Mouse (Mus musculus): Measurements from ENCODE around the gene Plekhg4. TPM values are rescaled to one million over a fixed set of nuclear protein-coding genes. Genes with fewer than 3 reads are reported as not detected.
A peak's percentile ranks its signal among the peaks of the same experiment; 100 is the strongest.

Plekhg4 gene
- 0.52 and 0.75 TPM in 2 replicates for polyA plus RNA-seq (2016; fragmentation: Nextera tagmentation; extraction: Ambion mirVana)

DNA sequence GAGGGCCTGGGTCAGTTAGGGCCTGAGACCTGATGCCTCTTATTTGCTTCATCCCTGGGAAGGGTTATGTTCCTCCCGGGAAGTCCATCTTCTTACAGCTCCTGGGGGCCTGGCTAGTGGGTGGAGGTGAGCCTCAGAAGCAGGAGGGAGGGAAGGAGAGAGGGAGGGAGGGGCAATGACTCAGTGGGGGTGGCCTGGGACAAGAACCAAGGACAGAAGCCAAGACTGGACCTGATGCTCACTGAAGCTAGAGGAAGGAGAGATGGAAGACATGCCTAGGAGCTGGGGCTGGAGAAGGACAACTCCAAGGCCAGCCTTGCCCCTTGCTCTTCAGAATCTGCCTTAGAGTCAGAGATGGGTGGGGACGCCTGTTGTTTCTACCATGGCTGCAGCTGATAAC is at the start of gene Plekhg4:
Gene Plekhg4 (plus strand): TSS at position 243 of the 400 bp plus-strand sequence.
- Histone ChIP-seq H3K27me3 (ENCODE audit: insufficient read depth, poor library complexity, severe bottlenecking) (peaks cover 12% of the 10 kb centered on the region; the same call in 1 of the 2 replicates), H3K27ac (no peak within 1 kb of the TSS), H3K4me1 (replicated peaks) (peaks cover 31% of the 10 kb centered on the region), H3K9me3 (peaks cover 8% of the 10 kb centered on the region), H3K4me3 (peak within 1 kb of the TSS; percentile 42), H3K36me3 (peaks cover 14% of the 10 kb centered on the region)
- no peak for DNase-seq (ENCODE audit: low spot score)
- WGBS: 66% methylated on average over 2 of the region's 2 CpGs

DNA sequence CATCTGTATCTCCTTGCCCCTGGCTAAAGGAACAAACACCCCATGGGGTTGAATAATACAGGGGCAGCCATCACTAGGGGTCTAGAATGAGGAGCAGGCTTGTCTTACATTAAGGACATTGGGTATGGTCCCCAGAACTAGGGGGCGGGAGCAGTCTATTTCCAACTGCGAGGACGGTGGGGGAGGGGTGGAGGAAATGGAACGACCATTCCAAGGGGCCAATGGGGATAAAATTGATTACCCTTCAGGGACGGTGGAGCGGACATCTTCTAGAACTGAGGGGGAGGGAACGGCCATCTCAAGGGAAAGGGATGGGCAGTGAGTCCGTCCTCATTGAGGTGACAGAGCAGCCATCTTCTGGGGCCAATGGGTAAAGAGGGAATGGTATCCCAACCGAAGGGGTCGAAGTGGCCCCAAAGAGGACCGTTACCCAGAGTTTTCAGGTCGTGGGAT is 47.4 kb upstream of the Plekhg4 start:
- peaks cover 41% of the 10 kb centered on the region for H3K36me3 ChIP-seq
- H3K27me3 ChIP-seq (ENCODE audit: insufficient read depth, poor library complexity, severe bottlenecking): no peaks in the 10 kb centered on the region
- H3K9me3 ChIP-seq: no peaks in the 10 kb centered on the region
- peaks cover 24% of the 10 kb centered on the region for H3K4me1 ChIP-seq (replicated peaks)
- H3K27ac ChIP-seq: peak overlapping the region; percentile 91
- WGBS: under 1% methylated on average over 12 of the region's 12 CpGs
- H3K4me3 ChIP-seq: peak overlapping the region; percentile 83
- DNase-seq (ENCODE audit: low spot score): peak; percentile 27

DNA sequence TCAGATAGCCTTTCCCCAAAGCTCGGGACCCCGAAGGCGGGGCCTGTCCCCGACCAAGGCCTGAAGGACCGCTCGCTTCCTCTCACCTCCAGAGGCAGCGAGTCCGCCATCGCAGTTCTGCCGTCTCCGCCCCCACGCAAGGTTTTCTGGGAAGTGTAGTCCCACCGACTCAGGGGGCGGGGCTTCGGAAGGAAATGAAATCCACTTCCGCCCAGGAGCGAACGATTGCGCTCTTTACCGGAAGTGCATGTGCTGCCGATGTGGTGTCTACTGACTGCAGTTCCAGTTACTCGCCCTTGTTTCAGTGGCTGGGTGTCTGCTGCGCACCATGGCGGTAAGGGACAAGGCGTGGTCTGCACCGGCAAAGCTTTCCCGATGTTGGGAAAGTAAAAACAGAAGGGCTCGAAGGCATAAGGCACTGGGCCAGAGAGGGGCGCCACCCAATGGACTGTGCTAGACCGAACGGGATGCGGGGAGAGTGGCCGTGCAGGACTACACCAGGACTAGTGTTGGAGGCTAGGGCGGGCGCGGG is 46.9 kb upstream of the Plekhg4 start, which contains the start of the genes Lrrc29 and Tmem208:
Gene Lrrc29 (minus strand): TSS at position 138 of the 532 bp plus-strand sequence.
Gene Tmem208 (plus strand): TSS at position 214 of the 532 bp plus-strand sequence.
- DNase-seq (ENCODE audit: low spot score): peak; percentile 97
- peaks cover 46% of the 10 kb centered on the region for H3K36me3 ChIP-seq
- H3K4me1 ChIP-seq (replicated peaks): peaks cover 24% of the 10 kb centered on the region
- peak within 1 kb of the TSS; percentile 83 for H3K4me3 ChIP-seq
- H3K9me3 ChIP-seq: no peaks in the 10 kb centered on the region
- no peaks in the 10 kb centered on the region for H3K27me3 ChIP-seq (ENCODE audit: insufficient read depth, poor library complexity, severe bottlenecking)
- peak within 1 kb of the TSS; percentile 91 for H3K27ac ChIP-seq
- WGBS: under 1% methylated on average over 36 of the region's 36 CpGs

DNA sequence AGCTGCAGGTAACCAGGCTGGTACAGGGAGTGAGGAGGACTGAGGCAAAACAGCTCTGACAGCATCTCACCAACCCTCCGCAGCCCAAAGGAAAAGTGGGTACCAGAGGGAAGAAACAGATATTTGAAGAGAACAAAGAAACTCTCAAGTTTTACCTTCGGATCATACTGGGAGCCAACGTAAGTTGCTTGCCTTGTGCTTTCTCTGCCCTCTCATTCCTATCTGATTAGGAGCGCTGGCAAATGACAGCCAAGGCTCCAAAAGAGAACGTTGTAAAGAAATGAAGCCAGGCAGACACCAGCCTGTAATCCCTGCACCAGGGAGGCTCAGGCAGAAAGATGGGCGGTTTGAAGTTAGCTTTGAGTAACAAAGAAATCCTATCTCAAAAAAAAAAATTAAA is 46.1 kb upstream of the Plekhg4 start:
- H3K4me1 ChIP-seq (replicated peaks): peaks cover 24% of the 10 kb centered on the region

DNA sequence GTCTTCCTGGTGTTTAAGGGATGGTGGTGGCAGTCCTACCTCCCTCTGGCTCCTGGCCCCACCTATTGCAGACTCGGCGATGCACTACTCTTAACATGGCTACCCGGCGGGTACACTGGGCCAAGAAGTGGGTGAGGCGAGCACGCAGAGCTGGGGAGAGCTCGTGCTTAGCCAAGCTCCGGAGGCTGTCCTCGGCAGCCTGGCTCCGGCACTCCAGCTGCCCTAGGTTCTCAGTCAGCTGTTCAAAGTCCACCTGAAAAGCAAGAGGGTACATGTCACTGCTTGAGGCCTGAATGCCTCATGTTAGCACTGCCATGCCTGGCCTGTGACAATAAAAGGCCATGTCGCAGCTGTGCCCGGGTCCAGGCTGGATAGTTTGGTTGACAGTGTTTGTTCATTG is 42.7 kb upstream of the Plekhg4 start:
- no peaks in the 10 kb centered on the region for H3K27me3 ChIP-seq (ENCODE audit: insufficient read depth, poor library complexity, severe bottlenecking)
- H3K9me3 ChIP-seq: no peaks in the 10 kb centered on the region
- no peak for DNase-seq (ENCODE audit: low spot score)
- no peak overlapping the region for H3K4me3 ChIP-seq
- peaks cover 13% of the 10 kb centered on the region for H3K4me1 ChIP-seq (replicated peaks)
- H3K27ac ChIP-seq: no peak overlapping the region
- H3K36me3 ChIP-seq: peaks cover 77% of the 10 kb centered on the region
- WGBS: 94% methylated on average over 12 of the region's 12 CpGs

More for the DNA sequence above, 46.1 kb upstream of the Plekhg4 start:
- H3K9me3 ChIP-seq: no peaks in the 10 kb centered on the region
- WGBS: 50% methylated on average over 6 of the region's 6 CpGs
- DNase-seq (ENCODE audit: low spot score): no peak
- peak overlapping the region; percentile 83 for H3K4me3 ChIP-seq
- peaks cover 54% of the 10 kb centered on the region for H3K36me3 ChIP-seq
- H3K27ac ChIP-seq: peak overlapping the region; percentile 91
- H3K27me3 ChIP-seq (ENCODE audit: insufficient read depth, poor library complexity, severe bottlenecking): no peaks in the 10 kb centered on the region

DNA sequence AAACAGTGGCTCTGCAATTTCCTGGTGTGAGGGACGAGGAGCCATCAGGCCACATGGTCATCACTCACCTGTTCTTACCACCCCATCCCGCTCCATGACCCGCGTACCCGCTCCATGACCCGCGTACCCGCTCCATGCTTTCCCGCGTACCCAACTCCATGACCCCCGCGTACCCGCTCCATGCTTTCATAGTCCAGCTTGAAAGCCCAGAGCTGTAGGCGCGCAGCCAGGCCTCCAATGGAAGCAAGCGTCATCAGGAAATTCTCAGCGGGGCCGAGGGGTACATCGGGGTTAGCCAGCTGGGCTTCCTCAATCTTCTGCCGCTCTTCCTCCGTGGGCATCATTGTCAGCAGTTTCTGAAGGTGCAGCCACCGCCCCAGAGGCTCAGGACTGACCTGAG is 41.6 kb upstream of the Plekhg4 start:
- Histone ChIP-seq H3K4me1 (replicated peaks) (peaks cover 10% of the 10 kb centered on the region), H3K9me3 (no peaks in the 10 kb centered on the region), H3K27ac (no peak overlapping the region), H3K27me3 (ENCODE audit: insufficient read depth, poor library complexity, severe bottlenecking) (0 out of 2 replicates have a peak, but pooled peaks cover under 1% of the 10 kb centered on the region), H3K4me3 (no peak overlapping the region), H3K36me3 (peaks cover 88% of the 10 kb centered on the region)
- no peak for DNase-seq (ENCODE audit: low spot score)
- 95% methylated on average over 22 of the region's 22 CpGs for WGBS

DNA sequence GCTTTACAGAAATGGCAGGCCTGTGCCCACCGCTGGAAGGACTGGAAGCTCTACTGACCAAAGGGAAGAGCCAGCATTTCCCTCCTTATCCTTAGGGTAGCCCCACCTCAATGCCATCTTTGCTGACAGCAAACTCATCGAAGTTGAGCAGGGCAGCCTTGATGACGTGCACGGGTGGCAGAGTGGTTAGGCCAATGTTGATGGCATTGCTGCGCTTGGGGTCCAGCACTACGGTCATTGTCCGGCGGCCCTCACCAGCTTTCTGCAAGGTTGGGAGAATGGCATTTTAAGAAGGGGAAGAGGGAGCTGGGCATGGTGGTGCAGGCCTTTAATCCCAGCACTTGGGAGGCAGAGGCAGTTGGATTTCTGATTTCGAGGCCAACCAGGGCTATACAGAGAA is 41.1 kb upstream of the Plekhg4 start:
- Histone ChIP-seq H3K36me3 (peaks cover 93% of the 10 kb centered on the region), H3K9me3 (no peaks in the 10 kb centered on the region), H3K27me3 (ENCODE audit: insufficient read depth, poor library complexity, severe bottlenecking) (peaks cover 5% of the 10 kb centered on the region; the same call in 1 of the 2 replicates), H3K4me1 (replicated peaks) (peaks cover 7% of the 10 kb centered on the region), H3K27ac (no peak overlapping the region), H3K4me3 (no peak overlapping the region)
- DNase-seq (ENCODE audit: low spot score): no peak
- 94% methylated on average over 9 of the region's 9 CpGs for WGBS

DNA sequence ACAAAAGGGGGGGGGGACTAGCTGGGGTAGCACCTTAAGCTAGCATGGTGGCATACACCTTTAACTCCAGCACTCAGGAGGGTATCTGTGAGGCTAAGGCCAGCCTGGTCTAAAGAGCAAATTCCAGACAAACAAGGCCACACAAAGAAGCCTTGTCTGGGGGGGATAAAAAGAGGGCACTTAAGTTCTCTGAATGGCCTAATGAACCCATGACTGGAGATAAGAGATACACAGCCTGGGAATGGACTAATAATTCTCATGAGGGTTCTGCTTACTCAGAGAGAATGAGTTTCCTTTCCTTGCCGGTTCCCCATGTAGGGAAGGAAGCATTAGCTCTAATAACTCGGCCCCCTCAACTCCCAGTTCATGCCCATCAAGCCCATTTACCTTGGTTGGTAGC is 40.6 kb upstream of the Plekhg4 start:
- Histone ChIP-seq H3K36me3 (peaks cover 99% of the 10 kb centered on the region), H3K27ac (no peak overlapping the region), H3K27me3 (ENCODE audit: insufficient read depth, poor library complexity, severe bottlenecking) (peaks cover 11% of the 10 kb centered on the region; the same call in 1 of the 2 replicates), H3K4me1 (replicated peaks) (peaks cover 1% of the 10 kb centered on the region), H3K4me3 (no peak overlapping the region), H3K9me3 (no peaks in the 10 kb centered on the region)
- 86% methylated on average over 2 of the region's 2 CpGs for WGBS
- no peak for DNase-seq (ENCODE audit: low spot score)

DNA sequence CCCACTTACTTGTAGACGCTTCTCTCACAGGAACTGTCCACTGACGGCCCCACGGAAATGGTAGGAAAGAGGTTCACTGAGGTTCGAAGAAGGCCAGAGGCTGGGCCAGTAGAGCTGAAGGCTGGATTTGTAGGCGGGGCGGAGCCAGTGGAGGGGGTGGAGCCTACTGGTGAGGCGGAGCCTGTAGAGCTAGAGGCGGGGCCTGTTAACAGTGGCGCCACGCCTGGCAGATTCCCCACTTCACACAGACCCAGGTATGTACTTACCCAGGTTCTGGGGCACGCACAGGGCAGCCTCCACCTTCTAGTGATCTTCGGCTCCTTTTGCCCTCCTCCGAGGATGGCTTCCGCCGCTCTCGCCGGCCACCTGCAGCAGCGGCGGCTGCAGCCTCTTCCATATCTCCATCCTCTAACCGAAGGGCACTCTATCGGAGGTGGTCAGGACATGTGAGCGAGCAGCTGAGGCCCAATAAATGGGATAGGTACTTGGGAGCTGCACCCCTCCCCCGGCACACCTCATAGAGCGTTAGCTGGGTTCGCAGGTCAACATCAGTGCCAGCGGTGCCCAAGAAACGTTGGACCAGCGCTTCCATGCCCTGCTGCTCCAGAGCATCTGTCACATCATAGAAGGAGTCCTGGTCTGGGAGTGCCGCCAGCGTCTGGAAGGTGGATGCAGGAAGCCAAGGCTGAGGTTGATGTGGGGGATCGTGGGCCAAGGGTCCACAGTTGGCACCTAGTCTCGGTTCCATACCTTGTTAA is 36.5 kb upstream of the Plekhg4 start:
- no peak overlapping the region for H3K27ac ChIP-seq
- peaks cover 5% of the 10 kb centered on the region; the same call in 1 of the 2 replicates for H3K4me1 ChIP-seq (replicated peaks)
- no peak for DNase-seq (ENCODE audit: low spot score)
- H3K9me3 ChIP-seq: no peaks in the 10 kb centered on the region
- peaks cover 73% of the 10 kb centered on the region for H3K36me3 ChIP-seq
- H3K27me3 ChIP-seq (ENCODE audit: insufficient read depth, poor library complexity, severe bottlenecking): peaks cover 11% of the 10 kb centered on the region; the same call in 1 of the 2 replicates
- no peak overlapping the region for H3K4me3 ChIP-seq
- 49% methylated on average over 32 of the region's 32 CpGs for WGBS

DNA sequence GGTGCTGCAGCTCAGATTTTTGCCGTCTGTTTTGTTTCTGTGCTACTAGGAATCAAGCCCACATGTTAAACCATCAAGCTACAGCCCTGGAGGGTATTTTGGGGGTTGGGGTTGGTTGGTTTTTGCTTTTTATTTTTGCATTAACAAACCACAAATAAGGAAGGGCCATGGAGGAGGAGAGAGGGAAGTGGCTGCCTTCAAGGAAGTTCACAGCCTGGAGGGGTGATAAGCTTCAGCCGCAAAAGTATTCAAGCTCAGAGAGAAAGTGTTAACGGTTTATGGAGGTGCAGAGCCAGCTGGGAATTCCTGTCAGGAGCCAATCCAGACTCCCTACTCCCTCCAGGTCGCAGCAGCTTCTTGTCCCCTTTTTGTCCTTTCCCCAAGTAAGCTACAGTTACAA is 34.1 kb upstream of the Plekhg4 start:
- Histone ChIP-seq H3K4me1 (replicated peaks) (peaks cover 5% of the 10 kb centered on the region; the same call in 1 of the 2 replicates), H3K4me3 (no peak overlapping the region), H3K27me3 (ENCODE audit: insufficient read depth, poor library complexity, severe bottlenecking) (peaks cover 11% of the 10 kb centered on the region; the same call in 1 of the 2 replicates), H3K27ac (no peak overlapping the region), H3K36me3 (peaks cover 49% of the 10 kb centered on the region), H3K9me3 (no peaks in the 10 kb centered on the region)
- DNase-seq (ENCODE audit: low spot score): no peak
- WGBS: 67% methylated on average over 4 of the region's 4 CpGs

DNA sequence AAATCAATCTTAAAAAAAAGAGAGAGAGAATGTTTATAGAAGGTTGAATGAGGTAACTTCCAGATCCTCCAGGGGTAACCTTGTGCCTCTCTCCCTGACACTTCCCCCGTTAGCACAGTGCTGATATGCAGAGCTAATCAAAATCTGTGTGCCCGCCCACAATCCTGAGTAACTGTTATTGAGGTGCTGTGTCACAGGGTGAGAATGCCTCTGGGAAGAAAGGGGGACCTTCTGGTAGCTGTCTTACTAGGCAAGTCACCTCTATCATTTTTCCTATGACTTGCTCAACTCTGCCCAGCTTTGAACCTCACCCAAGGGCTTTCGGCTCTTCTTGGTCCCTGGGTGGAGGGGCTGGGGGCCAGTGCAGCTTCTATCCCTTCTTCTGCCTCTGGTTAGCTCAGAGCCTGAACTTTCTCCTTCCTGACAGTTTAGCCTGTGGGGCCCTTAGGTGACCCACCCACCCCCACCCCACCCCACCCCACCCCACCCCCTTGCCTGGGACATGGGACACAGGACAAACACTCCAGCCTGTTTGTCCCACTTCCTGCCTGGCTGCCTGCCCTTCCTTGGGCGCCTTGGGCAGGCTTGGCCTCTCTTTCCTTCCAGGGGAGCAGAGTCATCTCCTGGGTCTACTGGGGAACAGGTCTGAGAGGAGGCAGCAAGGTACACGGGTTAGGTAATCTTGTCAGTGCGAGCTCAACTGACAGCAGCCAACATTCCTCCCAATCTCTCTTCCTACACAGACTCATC is 33.0 kb upstream of the Plekhg4 start:
- DNase-seq (ENCODE audit: low spot score): no peak
- Histone ChIP-seq H3K9me3 (no peaks in the 10 kb centered on the region), H3K4me1 (replicated peaks) (peaks cover 15% of the 10 kb centered on the region), H3K27me3 (ENCODE audit: insufficient read depth, poor library complexity, severe bottlenecking) (peaks cover 11% of the 10 kb centered on the region; the same call in 1 of the 2 replicates), H3K4me3 (no peak overlapping the region), H3K27ac (no peak overlapping the region), H3K36me3 (peaks cover 38% of the 10 kb centered on the region)
- WGBS: 85% methylated on average over 6 of the region's 6 CpGs

DNA sequence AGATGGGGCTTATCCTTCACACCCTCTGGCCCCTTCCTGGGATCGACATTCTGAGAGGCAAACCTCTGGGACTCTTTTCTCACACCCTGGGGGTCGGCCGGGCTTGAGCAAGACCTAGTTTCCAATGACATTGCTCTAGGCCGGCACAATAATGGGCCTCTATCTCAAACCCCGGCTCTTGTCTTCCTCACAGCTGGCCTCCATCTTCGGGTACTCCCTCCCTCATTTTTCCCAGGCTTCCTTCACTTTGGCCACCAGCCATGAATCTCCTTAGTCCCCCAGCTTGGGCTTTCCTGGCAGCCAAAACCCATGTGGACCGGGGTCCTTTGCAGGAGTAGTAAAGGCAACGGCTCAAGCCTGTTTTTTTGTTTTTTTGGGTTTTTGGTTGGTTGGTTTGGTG is 31.7 kb upstream of the Plekhg4 start:
- peaks cover 28% of the 10 kb centered on the region for H3K4me1 ChIP-seq (replicated peaks)
- no peak overlapping the region for H3K4me3 ChIP-seq
- peaks cover 25% of the 10 kb centered on the region for H3K36me3 ChIP-seq
- WGBS: 50% methylated on average over 8 of the region's 8 CpGs
- no peak for DNase-seq (ENCODE audit: low spot score)
- H3K27me3 ChIP-seq (ENCODE audit: insufficient read depth, poor library complexity, severe bottlenecking): peaks cover 14% of the 10 kb centered on the region; the same call in 1 of the 2 replicates
- no peaks in the 10 kb centered on the region for H3K9me3 ChIP-seq
- H3K27ac ChIP-seq: no peak overlapping the region

All from hindbrain, embryonic 10.5 days (tissue).